Mouse (Mus musculus) ES-Bruce4 (cell line): ENCODE measurements at regions not wholly inside any gene's neighbourhood (a gene's known extent, or its start where the extent isn't known, plus 50 kb on each side); places are given as distances from the start of the nearest gene placed in this dataset.

Experiments
- CTCF ChIP-seq: IDR thresholded peaks from one replicate; pipeline ENCODE4 v1.8.1; 2011; ENCODE audit warnings: low read depth, low read length
- EP300 ChIP-seq: IDR thresholded peaks from 2 replicates; pipeline ENCODE4 v1.6.1; 2011; ENCODE audit warnings: low read depth, low read length; ENCODE audit not compliant: insufficient read depth
- POLR2A ChIP-seq: IDR thresholded peaks from one replicate; pipeline ENCODE4 v1.8.1; 2011; ENCODE audit warnings: low read length; ENCODE audit not compliant: insufficient read depth

DNA sequence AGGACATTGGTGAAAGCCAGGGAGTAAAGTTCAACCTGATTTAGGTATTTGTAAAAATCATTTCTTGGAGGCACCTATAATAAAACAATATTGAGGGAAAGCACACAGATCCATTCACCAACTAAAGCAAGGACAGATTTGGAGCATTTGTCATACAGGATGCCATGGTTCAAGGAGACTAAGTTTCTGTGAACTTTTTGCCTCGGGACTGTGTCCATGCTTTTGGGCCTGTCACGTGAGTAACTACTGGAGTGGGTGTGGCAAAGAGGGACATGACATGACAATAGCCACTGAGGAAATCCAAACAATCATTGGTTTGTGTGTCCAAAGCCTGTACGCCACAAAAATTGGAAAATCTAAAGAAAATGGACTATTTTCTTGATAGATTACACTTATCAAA, 241.4 kb downstream of the Ankrd50 start:
- TF ChIP-seq POLR2A (no peak), EP300 (no peak), CTCF (no peak)
